Mouse (Mus musculus): Measurements from ENCODE around the gene Gm40193.

Gene Gm40193

DNA sequence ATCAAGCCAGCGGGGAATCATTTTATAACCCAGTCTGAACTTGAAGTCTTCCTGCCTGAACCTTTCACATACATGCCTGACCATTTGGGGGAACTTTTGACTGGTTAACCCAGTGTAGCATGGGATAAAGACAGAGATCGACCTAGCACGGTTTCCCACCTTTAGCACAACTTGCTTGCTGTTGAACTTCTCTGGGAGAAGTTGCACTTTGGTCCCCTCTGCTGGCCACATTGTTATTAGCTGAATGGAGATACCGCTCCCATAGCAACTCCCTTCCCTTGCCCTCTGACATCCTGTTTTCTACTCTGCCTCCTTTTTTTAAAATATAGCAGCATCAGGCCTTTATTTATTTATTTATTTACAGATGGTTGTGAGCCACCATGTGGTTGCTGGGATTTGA lies 26.4 kb downstream of the Gm40193 start:
- DNase-seq (ENCODE audit: low read depth, low spot score), result no peak

- DNase-seq (ENCODE audit: low read depth, low spot score), result no peak
These were observed 27.8 kb downstream of the Gm40193 start, which contains the start of gene Tm4sf5 for GRCm38 (mm10) chr11:70504970-70505369. Gene Tm4sf5, plus strand, starts transcription at chr11:70505244.

GRCm38 (mm10) chr11:70502018-70502417 lies 30.7 kb downstream of the Gm40193 start:
- DNase-seq (ENCODE audit: low read depth, low spot score), result no peak

GRCm38 (mm10) chr11:70500476-70500812 lies 32.3 kb downstream of the Gm40193 start:
- no peak for DNase-seq (ENCODE audit: low read depth, low spot score)

GRCm38 (mm10) chr11:70499566-70500475 lies 32.9 kb downstream of the Gm40193 start:
- no peak for DNase-seq (ENCODE audit: low read depth, low spot score)

DNA sequence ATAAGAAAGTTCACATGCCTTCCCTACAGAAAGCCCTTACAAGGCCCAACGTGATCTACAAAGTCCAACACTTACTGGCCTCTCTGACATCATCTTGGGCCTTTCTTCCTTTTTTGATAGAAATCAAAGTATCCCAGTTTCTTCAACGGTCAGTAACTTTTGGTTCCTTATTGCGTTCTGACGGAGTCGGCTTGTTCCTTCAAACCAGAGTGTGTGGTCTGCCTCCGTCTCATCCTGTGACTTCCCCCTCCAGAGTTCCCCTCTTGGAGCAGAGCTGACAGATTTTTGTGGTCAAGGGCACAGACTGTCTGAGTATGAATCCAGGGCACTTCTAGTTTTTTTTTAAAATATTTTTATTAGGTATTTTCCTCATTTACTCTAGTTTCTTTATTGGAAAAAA lies 43.1 kb downstream of the Gm40193 start:
- no peak for DNase-seq (ENCODE audit: low read depth, low spot score)

GRCm38 (mm10) chr11:70489138-70489537 lies 43.6 kb downstream of the Gm40193 start:
- no peak for DNase-seq (ENCODE audit: low read depth, low spot score)

DNA sequence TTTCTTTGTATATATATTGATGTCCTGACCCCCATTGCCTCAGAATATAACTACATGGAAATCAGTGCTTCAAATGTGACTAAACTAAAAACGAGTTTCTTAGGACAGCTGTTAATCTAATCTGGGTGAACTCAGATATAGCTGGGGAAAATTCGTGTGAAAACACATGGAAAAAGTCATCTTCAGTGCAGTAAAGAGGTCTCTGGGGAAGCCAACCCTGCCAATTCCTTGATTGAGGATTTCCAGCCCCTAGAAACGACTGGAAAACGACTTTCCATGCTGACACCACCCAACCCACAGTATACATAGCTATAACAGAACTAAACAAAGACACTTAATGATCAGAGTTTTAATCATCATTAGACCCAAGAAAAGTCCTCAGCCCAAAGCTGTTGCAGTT lies 44.9 kb downstream of the Gm40193 start:
- no peak for DNase-seq (ENCODE audit: low read depth, low spot score)

- DNase-seq (ENCODE audit: low read depth, low spot score), result no peak
These were observed 47.2 kb downstream of the Gm40193 start for GRCm38 (mm10) chr11:70485498-70485897.
